Mouse (Mus musculus) erythroblast, embryonic 14.5 days (primary cell): ENCODE data around the gene Fam126b. TPM values are rescaled to one million over a fixed set of nuclear protein-coding genes. Genes with fewer than 3 reads are reported as not detected.
"Not testable (repeated sequence)": the region's sequence is repeated elsewhere in the genome, so short reads cannot be mapped to it uniquely, and the experiment has no call there.

ENCODE experiments used
- H3K27me3 ChIP-seq: 2 replicates; pipeline ENCODE4 v1.6.1; 2012; ENCODE audit warnings: inconsistent platforms; ENCODE audit not compliant: control insufficient read depth
- H3K36me3 ChIP-seq: 2 replicates; pipeline ENCODE4 v1.6.1; 2012; ENCODE audit warnings: mild to moderate bottlenecking, inconsistent platforms; ENCODE audit not compliant: control insufficient read depth
- H3K4me1 ChIP-seq: 2 replicates; pipeline ENCODE4 v1.6.1; 2012; ENCODE audit warnings: inconsistent platforms; ENCODE audit not compliant: control insufficient read depth
- H3K4me3 ChIP-seq: replicated peaks from 2 replicates; pipeline ENCODE3; 2012; ENCODE audit warnings: moderate library complexity, mild to moderate bottlenecking, inconsistent platforms
- H3K9me3 ChIP-seq: 2 replicates; pipeline ENCODE4 v1.6.1; 2012; ENCODE audit warnings: low read length, inconsistent platforms, mixed read lengths; ENCODE audit not compliant: control insufficient read depth
- GATA1 ChIP-seq: IDR thresholded peaks from 2 replicates; pipeline ENCODE4 v1.6.1; 2012; ENCODE audit warnings: low read length, inconsistent platforms, mixed read lengths
- TAL1 ChIP-seq: IDR thresholded peaks from 3 replicates; pipeline ENCODE4 v1.6.1; 2012; ENCODE audit warnings: low read length, inconsistent platforms, mixed read lengths
- polyA plus RNA-seq: library from polyadenylated mRNA; stranded (reverse); fragments of >175 nt; gene quantifications from 2 replicates; pipeline ENCODE4 v1.2.3, GENCODE M21; 2012

Gene Fam126b
- polyA plus RNA-seq, 1 experiment = 0.03 TPM

GRCm38 (mm10) chr1:58614424-58614823, 28.3 kb upstream of the Fam126b start:
- no peaks in the 10 kb centered on the region for H3K36me3 ChIP-seq

GRCm38 (mm10) chr1:58613786-58614185, 27.7 kb upstream of the Fam126b start:
- no peak for TF ChIP-seq GATA1
- no peak for TF ChIP-seq TAL1
- Histone ChIP-seq H3K36me3 (no peaks in the 10 kb centered on the region), H3K9me3 (no peaks in the 10 kb centered on the region), H3K4me3 (no peak overlapping the region), H3K27me3 (no peaks in the 10 kb centered on the region), H3K4me1 (no peaks in the 10 kb centered on the region)

More at GRCm38 (mm10) chr1:58614424-58614823, 28.3 kb upstream of the Fam126b start:
- H3K4me1 ChIP-seq = no peaks in the 10 kb centered on the region
- H3K4me3 ChIP-seq = no peak overlapping the region
- no peak for TF ChIP-seq GATA1
- H3K27me3 ChIP-seq = no peaks in the 10 kb centered on the region
- H3K9me3 ChIP-seq = no peaks in the 10 kb centered on the region

GRCm38 (mm10) chr1:58610611-58611010, 24.5 kb upstream of the Fam126b start:
- no peak for TF ChIP-seq GATA1
- no peak for TF ChIP-seq TAL1
- Histone ChIP-seq H3K4me1 (no peaks in the 10 kb centered on the region), H3K36me3 (no peaks in the 10 kb centered on the region), H3K4me3 (no peak overlapping the region), H3K9me3 (peaks cover 2% of the 10 kb centered on the region; the same call in 1 of the 2 replicates), H3K27me3 (no peaks in the 10 kb centered on the region)

- H3K4me1 ChIP-seq = no peaks in the 10 kb centered on the region
- H3K27me3 ChIP-seq = no peaks in the 10 kb centered on the region
- H3K4me3 ChIP-seq = no peak overlapping the region
- TF ChIP-seq TAL1 (no peak), GATA1 (no peak)
- peaks cover 2% of the 10 kb centered on the region; the same call in 1 of the 2 replicates for H3K9me3 ChIP-seq
- H3K36me3 ChIP-seq = no peaks in the 10 kb centered on the region
These were observed 24.0 kb upstream of the Fam126b start for GRCm38 (mm10) chr1:58610166-58610565.

GRCm38 (mm10) chr1:58609591-58609990, 23.5 kb upstream of the Fam126b start:
- not testable (repeated sequence) for H3K27me3 ChIP-seq, H3K4me1 ChIP-seq, H3K4me3 ChIP-seq, H3K9me3 ChIP-seq, H3K36me3 ChIP-seq

GRCm38 (mm10) chr1:58603738-58604137, 17.6 kb upstream of the Fam126b start:
- H3K4me3 ChIP-seq = no peak overlapping the region
- H3K36me3 ChIP-seq = no peaks in the 10 kb centered on the region
- no peaks in the 10 kb centered on the region for H3K4me1 ChIP-seq
- peaks cover 2% of the 10 kb centered on the region; the same call in 1 of the 2 replicates for H3K9me3 ChIP-seq
- no peak for TF ChIP-seq TAL1
- no peaks in the 10 kb centered on the region for H3K27me3 ChIP-seq

- Histone ChIP-seq H3K4me3 (no peak overlapping the region), H3K27me3 (no peaks in the 10 kb centered on the region)
- no peak for TF ChIP-seq GATA1
- TF ChIP-seq TAL1 = no peak
These were observed 16.6 kb upstream of the Fam126b start for GRCm38 (mm10) chr1:58602681-58603080.

GRCm38 (mm10) chr1:58587491-58587890, 1.4 kb upstream of the Fam126b start:
- Histone ChIP-seq H3K27me3 (no peaks in the 10 kb centered on the region), H3K4me1 (peaks cover 21% of the 10 kb centered on the region), H3K36me3 (peaks cover 9% of the 10 kb centered on the region), H3K9me3 (no peaks in the 10 kb centered on the region), H3K4me3 (peak overlapping the region; percentile 99)
- no peak for TF ChIP-seq TAL1
- no peak for TF ChIP-seq GATA1

More at GRCm38 (mm10) chr1:58602681-58603080, 16.6 kb upstream of the Fam126b start:
- H3K36me3 ChIP-seq = no peaks in the 10 kb centered on the region
- no peaks in the 10 kb centered on the region for H3K4me1 ChIP-seq
- H3K9me3 ChIP-seq = no peaks in the 10 kb centered on the region

GRCm38 (mm10) chr1:58585373-58586170, 551 bp downstream of the Fam126b start:
- Histone ChIP-seq H3K27me3 (no peaks in the 10 kb centered on the region), H3K9me3 (no peaks in the 10 kb centered on the region), H3K4me1 (peaks cover 21% of the 10 kb centered on the region), H3K4me3 (peak overlapping the region; percentile 99), H3K36me3 (no peaks in the 10 kb centered on the region; the same call in 1 of the 2 replicates)
- TF ChIP-seq TAL1 (no peak), GATA1 (no peak)
